Mouse (Mus musculus): ENCODE measurements around the gene Ints14. TPM values are rescaled to one million over a fixed set of nuclear protein-coding genes. Genes with fewer than 3 reads are reported as not detected.
"Not testable (repeated sequence)": the region's sequence is repeated elsewhere in the genome, so short reads cannot be mapped to it uniquely, and the experiment has no call there.

Gene Ints14
- polyA plus RNA-seq, 1 experiment from 2014 or later = 40.6 TPM

- 87% methylated on average over 3 of the region's 3 CpGs for WGBS
- H3K27me3 ChIP-seq = peaks cover 9% of the 10 kb centered on the region; the same call in 1 of the 2 replicates
- peaks cover 18% of the 10 kb centered on the region for H3K4me1 ChIP-seq (replicated peaks)
- H3K9me3 ChIP-seq = no peaks in the 10 kb centered on the region
- H3K4me2 ChIP-seq = no peak overlapping the region
- no peak overlapping the region for H3K9ac ChIP-seq
- H3K36me3 ChIP-seq = peaks cover under 1% of the 10 kb centered on the region
- no peak overlapping the region for H3K4me3 ChIP-seq
- ATAC-seq (ENCODE audit: low FRiP score) = no peak
- no peak overlapping the region for H3K27ac ChIP-seq
Observed at GRCm38 (mm10) chr9:64957276-64957675, 3.4 kb upstream of the Ints14 start.

DNA sequence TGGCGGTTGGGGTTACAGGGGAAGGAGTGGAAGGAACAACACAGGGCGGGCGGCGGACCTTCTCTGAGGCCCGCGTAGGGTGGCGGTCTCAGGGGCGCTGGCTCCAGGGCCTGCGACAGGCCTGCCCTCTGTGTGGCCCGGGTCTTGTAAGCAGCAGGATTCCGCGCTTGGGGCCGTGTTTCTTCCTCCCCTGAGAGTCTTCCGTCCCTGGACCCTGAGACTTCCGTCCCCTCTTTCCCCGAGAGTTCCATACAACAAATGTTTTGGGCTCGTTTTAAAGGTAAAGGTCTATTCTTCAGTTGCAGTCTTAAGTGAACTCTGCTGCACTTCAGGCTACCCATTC is 244 bp downstream of the Ints14 start:
- peak overlapping the region; percentile 49 for H3K4me3 ChIP-seq
- H3K36me3 ChIP-seq = peaks cover 24% of the 10 kb centered on the region
- peak overlapping the region; percentile 70 for H3K4me2 ChIP-seq
- peak overlapping the region; percentile 83 for H3K27ac ChIP-seq
- peaks cover 18% of the 10 kb centered on the region for H3K4me1 ChIP-seq (replicated peaks)
- no peak for ATAC-seq (ENCODE audit: low FRiP score)
- no peaks in the 10 kb centered on the region for H3K9me3 ChIP-seq
- H3K27me3 ChIP-seq = no peaks in the 10 kb centered on the region
- H3K9ac ChIP-seq = peak overlapping the region; percentile 77
- WGBS = under 1% methylated on average over 16 of the region's 17 CpGs

GRCm38 (mm10) chr9:64980548-64980947 is 19.8 kb downstream of the Ints14 start:
- 83% methylated on average over 3 of the region's 3 CpGs for whole genome bisulfite sequencing

DNA sequence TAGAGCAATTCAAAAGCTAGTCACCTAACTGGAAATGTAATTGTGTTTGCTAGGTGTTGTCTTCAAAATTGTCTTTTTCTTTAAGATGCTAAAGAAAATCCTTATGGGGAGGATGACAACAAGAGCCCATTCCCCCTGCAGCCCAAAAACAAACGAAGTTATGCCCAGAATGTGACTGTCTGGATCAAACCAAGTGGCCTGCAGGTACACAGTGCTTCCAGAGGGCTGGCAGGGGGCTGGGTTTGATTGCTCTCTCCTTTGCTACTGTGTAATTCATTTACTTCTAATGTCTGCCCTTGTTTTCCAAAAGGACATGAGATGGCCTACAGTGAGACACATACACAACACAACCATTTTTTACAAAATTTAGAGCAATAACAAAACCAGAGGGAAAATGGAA is 21.2 kb downstream of the Ints14 start:
- Histone ChIP-seq H3K27ac (no peak overlapping the region), H3K36me3 (peaks cover 95% of the 10 kb centered on the region)
- no peak for ATAC-seq (ENCODE audit: low FRiP score)

More at GRCm38 (mm10) chr9:64980548-64980947, 19.8 kb downstream of the Ints14 start:
- Histone ChIP-seq H3K27ac (no peak overlapping the region), H3K4me1 (replicated peaks) (no peaks in the 10 kb centered on the region), H3K36me3 (peaks cover 95% of the 10 kb centered on the region), H3K4me2 (no peak overlapping the region), H3K9me3 (no peaks in the 10 kb centered on the region), H3K4me3 (no peak overlapping the region), H3K9ac (no peak overlapping the region), H3K27me3 (no peaks in the 10 kb centered on the region)
- ATAC-seq (ENCODE audit: low FRiP score) = no peak

DNA sequence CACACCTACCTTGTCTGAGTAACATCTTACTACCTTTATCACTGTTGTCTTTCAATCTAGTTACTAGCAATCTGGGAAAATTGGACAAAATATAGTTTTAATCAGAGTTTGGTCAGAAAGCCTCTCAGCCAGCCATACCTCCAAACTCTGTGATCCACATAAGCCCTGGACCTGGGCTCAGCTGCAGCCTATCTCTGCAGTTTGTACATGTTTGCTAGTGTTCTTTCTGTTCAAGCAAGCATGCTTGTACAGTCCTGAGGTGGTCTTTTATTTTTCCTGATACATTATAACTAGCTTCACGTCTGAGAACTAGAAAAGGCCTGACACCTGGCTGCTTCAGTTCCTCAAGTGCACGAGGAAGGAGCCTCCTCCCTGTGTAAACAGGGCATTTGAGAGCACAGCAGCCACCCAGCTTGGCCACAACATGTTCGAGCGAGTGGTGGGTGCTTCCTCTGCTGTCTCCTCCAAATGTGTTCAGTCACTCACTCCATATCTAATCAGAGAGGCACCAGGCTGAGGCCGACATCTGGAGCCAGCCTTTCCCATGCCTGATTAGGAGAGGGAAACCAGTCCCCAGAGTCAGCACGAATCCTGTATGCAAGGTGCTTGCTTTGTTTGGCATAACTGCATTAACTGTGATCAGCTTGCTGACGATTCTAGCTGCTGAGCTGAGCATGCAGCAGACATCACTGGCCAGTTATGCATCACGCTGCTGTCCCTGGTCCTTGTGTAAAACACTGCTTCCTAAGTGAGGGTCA is 24.5 kb downstream of the Ints14 start:
- H3K27me3 ChIP-seq = no peaks in the 10 kb centered on the region
- peaks cover 95% of the 10 kb centered on the region for H3K36me3 ChIP-seq
- H3K4me2 ChIP-seq = no peak overlapping the region
- 87% methylated on average over 8 of the region's 8 CpGs for WGBS
- no peak overlapping the region for H3K4me3 ChIP-seq
- no peaks in the 10 kb centered on the region for H3K9me3 ChIP-seq
- no peak overlapping the region for H3K9ac ChIP-seq
- no peak overlapping the region; the same call in 1 of the 2 replicates for H3K27ac ChIP-seq
- no peaks in the 10 kb centered on the region for H3K4me1 ChIP-seq (replicated peaks)
- ATAC-seq (ENCODE audit: low FRiP score) = no peak

More for the DNA sequence above, 21.2 kb downstream of the Ints14 start:
- WGBS = 84% methylated on average over 1 of the region's 1 CpGs
- Histone ChIP-seq H3K9me3 (no peaks in the 10 kb centered on the region), H3K9ac (no peak overlapping the region), H3K27me3 (no peaks in the 10 kb centered on the region), H3K4me2 (no peak overlapping the region), H3K4me3 (no peak overlapping the region), H3K4me1 (replicated peaks) (no peaks in the 10 kb centered on the region)

DNA sequence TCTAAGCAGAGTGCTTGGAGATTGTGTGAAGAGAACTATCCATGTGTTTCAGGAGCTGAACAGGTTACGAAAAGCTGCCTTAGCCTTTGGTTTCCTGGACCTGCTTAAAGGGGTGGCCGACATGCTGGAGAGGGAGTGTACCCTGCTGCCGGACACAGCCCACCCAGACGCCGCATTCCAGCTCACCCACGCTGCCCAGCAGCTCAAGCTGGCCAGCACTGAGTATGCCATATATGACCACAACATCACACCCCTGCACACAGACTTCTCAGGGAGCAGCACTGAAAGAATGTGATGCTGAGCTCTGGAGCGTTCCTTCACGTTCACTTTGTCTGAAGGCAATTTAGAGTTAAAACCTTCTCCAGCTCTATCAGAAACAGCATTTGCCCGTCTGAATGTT is 25.1 kb downstream of the Ints14 start:
- no peak overlapping the region for H3K9ac ChIP-seq
- no peaks in the 10 kb centered on the region for H3K4me1 ChIP-seq (replicated peaks)
- H3K27ac ChIP-seq = no peak overlapping the region
- H3K4me3 ChIP-seq = no peak overlapping the region
- no peak overlapping the region for H3K4me2 ChIP-seq
- 90% methylated on average over 9 of the region's 9 CpGs for WGBS
- peaks cover 95% of the 10 kb centered on the region for H3K36me3 ChIP-seq
- H3K9me3 ChIP-seq = no peaks in the 10 kb centered on the region
- no peak for ATAC-seq (ENCODE audit: low FRiP score)
- no peaks in the 10 kb centered on the region for H3K27me3 ChIP-seq

- no peaks in the 10 kb centered on the region for H3K27me3 ChIP-seq
- H3K27ac ChIP-seq = no peak overlapping the region
- no peak overlapping the region for H3K9ac ChIP-seq
- 94% methylated on average over 2 of the region's 2 CpGs for WGBS
- no peaks in the 10 kb centered on the region for H3K4me1 ChIP-seq (replicated peaks)
- H3K4me2 ChIP-seq = no peak overlapping the region
- H3K36me3 ChIP-seq = peaks cover 91% of the 10 kb centered on the region
- ATAC-seq (ENCODE audit: low FRiP score) = no peak
- H3K9me3 ChIP-seq = no peaks in the 10 kb centered on the region
- no peak overlapping the region for H3K4me3 ChIP-seq
Observed at GRCm38 (mm10) chr9:64987651-64988050, 26.9 kb downstream of the Ints14 start.

DNA sequence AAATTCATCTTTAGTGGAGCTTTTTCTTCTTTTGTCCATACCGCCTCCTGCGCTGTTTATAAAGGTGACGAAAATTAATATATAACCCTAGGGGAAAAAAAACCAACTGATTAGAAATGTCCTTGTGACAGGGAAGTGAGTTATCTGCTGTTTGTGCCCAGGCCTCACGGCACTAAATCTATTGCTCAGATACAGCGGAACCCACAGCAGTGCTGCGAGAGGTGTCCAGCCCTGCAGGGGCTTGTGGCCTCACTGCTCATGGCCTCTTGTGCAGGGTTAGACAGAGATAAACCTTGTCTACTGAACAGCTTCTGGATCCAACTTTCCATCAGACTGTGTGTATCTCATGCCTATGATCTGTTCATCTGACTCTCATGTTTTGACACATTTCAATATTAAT is 27.7 kb downstream of the Ints14 start:
- Histone ChIP-seq H3K4me1 (replicated peaks) (no peaks in the 10 kb centered on the region), H3K4me2 (no peak overlapping the region), H3K9ac (no peak overlapping the region), H3K4me3 (no peak overlapping the region), H3K27me3 (no peaks in the 10 kb centered on the region), H3K27ac (no peak overlapping the region), H3K36me3 (peaks cover 92% of the 10 kb centered on the region), H3K9me3 (no peaks in the 10 kb centered on the region)
- 95% methylated on average over 6 of the region's 6 CpGs for WGBS
- no peak for ATAC-seq (ENCODE audit: low FRiP score)

DNA sequence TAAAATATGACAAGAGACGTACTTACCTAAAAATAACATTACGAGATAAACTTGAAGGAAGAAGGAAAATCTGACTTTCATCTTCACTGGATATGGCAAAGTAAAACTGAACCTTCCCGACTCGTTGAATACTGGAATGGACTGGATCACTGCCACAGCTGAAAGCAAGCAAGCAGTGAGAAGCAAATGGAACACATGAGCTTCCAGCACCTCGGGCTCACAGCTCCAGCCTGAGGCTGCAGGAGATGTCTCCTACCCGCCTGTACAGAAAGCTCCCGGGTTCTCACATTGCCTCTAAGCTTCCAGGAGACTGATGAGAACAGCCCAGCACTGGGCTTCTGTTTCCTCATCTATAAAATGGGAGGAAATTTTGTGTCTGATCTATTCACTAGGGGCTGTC is 29.6 kb downstream of the Ints14 start:
- Histone ChIP-seq H3K27me3 (no peaks in the 10 kb centered on the region), H3K4me3 (no peak overlapping the region), H3K4me1 (replicated peaks) (no peaks in the 10 kb centered on the region), H3K27ac (no peak overlapping the region), H3K36me3 (peaks cover 91% of the 10 kb centered on the region), H3K9me3 (no peaks in the 10 kb centered on the region), H3K9ac (no peak overlapping the region), H3K4me2 (no peak overlapping the region)
- ATAC-seq (ENCODE audit: low FRiP score) = no peak
- WGBS = 92% methylated on average over 7 of the region's 7 CpGs

DNA sequence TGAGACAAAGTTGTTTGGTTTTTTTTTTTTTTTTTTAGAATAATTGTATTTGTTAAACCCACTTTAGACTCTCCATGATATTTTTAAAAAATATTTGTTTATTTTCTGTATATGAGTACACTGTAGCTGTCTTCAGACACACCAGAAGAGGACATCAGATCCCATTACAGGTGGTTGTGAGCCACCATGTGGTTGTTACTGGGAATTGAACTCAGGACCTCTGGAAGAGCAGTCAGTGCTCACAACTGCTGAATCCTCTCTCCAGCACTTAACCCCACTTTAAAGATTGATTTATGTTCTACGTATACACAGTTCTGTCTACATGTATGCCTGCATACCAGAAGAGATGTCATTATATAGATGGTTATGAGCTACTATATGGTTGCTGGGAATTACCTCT is 34.8 kb downstream of the Ints14 start:
- not testable (repeated sequence) for ATAC-seq (ENCODE audit: low FRiP score); H3K27me3 ChIP-seq; H3K9me3 ChIP-seq; H3K4me2 ChIP-seq; H3K4me1 ChIP-seq (replicated peaks); H3K27ac ChIP-seq; H3K4me3 ChIP-seq; H3K9ac ChIP-seq
- 97% methylated on average over 1 of the region's 1 CpGs for WGBS
- peaks cover 83% of the 10 kb centered on the region for H3K36me3 ChIP-seq

- Histone ChIP-seq H3K9me3 (no peaks in the 10 kb centered on the region), H3K4me1 (replicated peaks) (no peaks in the 10 kb centered on the region), H3K36me3 (peaks cover 80% of the 10 kb centered on the region), H3K27ac (0 out of 2 replicates have a peak overlapping the region, but pooled peaks have one; percentile 35), H3K4me3 (no peak overlapping the region), H3K9ac (no peak overlapping the region), H3K27me3 (no peaks in the 10 kb centered on the region), H3K4me2 (no peak overlapping the region)
- WGBS = 60% methylated on average over 4 of the region's 4 CpGs
- no peak for ATAC-seq (ENCODE audit: low FRiP score)
Observed at GRCm38 (mm10) chr9:65001481-65001880, 40.8 kb downstream of the Ints14 start.

DNA sequence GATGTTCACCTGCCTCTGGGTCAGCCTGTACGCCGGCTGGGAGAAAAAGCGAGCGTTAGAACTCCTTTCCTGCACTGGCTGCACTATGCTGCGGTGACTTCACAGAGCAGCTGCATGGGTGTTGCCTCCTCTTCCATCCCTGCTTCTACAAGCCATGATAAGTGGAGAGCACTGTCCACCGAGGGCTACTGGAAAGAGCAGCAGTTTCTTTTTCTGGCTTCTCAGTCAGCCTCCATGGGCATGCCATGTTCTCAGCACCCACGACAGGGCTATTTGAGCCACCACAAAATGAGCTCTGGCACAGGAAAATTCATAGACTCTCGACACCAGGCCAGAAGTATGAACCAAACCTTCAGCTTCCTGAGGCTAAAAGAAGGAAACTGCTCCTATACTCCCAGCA is 45.0 kb downstream of the Ints14 start:
- no peaks in the 10 kb centered on the region for H3K27me3 ChIP-seq
- no peak overlapping the region for H3K4me2 ChIP-seq
- no peak for ATAC-seq (ENCODE audit: low FRiP score)
- peaks cover 74% of the 10 kb centered on the region for H3K36me3 ChIP-seq
- no peak overlapping the region for H3K4me3 ChIP-seq
- no peak overlapping the region for H3K27ac ChIP-seq
- H3K9ac ChIP-seq = no peak overlapping the region
- H3K9me3 ChIP-seq = no peaks in the 10 kb centered on the region
- WGBS = 96% methylated on average over 8 of the region's 8 CpGs
- no peaks in the 10 kb centered on the region for H3K4me1 ChIP-seq (replicated peaks)

DNA sequence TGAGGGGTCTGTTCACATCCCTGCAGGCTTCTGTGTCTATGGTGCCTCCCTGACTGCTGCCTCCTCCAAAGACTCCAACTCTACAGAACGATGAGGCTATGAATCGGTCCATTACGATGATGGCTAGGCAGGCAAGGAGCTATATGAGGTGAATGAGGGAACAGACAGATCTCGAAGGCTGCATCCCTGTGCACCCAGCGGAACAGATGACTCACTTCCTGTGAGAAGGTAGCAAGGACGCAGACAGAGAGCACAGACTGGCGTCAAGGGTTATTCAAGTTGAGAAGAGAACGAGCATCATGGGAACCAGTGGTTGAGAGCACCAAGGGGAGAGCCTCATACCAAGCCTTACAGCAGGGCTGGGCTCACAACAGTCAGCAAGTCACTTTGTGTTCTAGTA is 49.9 kb downstream of the Ints14 start:
- H3K4me2 ChIP-seq = no peak overlapping the region
- WGBS = 89% methylated on average over 8 of the region's 8 CpGs
- H3K9me3 ChIP-seq = no peaks in the 10 kb centered on the region
- H3K36me3 ChIP-seq = peaks cover 38% of the 10 kb centered on the region
- no peak overlapping the region for H3K9ac ChIP-seq
- no peak for ATAC-seq (ENCODE audit: low FRiP score)
- H3K4me1 ChIP-seq (replicated peaks) = peaks cover 7% of the 10 kb centered on the region
- no peak overlapping the region for H3K4me3 ChIP-seq
- H3K27me3 ChIP-seq = no peaks in the 10 kb centered on the region
- H3K27ac ChIP-seq = no peak overlapping the region

All from hindbrain, embryonic 13.5 days (tissue).